Mouse (Mus musculus) E14TG2a.4 (cell line): ENCODE data around the gene Aldh3b1.
A peak's percentile ranks its signal among the peaks of the same experiment; 100 is the strongest.

Experiments
- H3K27me3 ChIP-seq: 2 replicates; pipeline ENCODE4 v1.6.1; 2014; ENCODE audit warnings: low read length, control low read depth; ENCODE audit not compliant: insufficient read depth
- H3K36me3 ChIP-seq: 2 replicates; pipeline ENCODE4 v1.6.1; 2014; ENCODE audit warnings: low read length, control low read depth; ENCODE audit not compliant: insufficient read depth
- H3K4me1 ChIP-seq: replicated peaks from 2 replicates; pipeline ENCODE4 v1.6.1; 2014; ENCODE audit warnings: low read depth, low read length, control low read depth
- H3K4me3 ChIP-seq: replicated peaks from 2 replicates; pipeline ENCODE4 v1.5.1; 2014; ENCODE audit warnings: mild to moderate bottlenecking, low read length
- H3K9me3 ChIP-seq: 2 replicates; pipeline ENCODE4 v1.6.1; 2014; ENCODE audit warnings: low read length, control low read depth
- CTCF ChIP-seq: conservative IDR thresholded peaks from 2 replicates; pipeline ENCODE4 v1.5.1; 2014; ENCODE audit warnings: low read length
- NANOG ChIP-seq: IDR thresholded peaks from 2 replicates; pipeline ENCODE4 v1.6.1; 2014; ENCODE audit warnings: borderline replicate concordance, low read length, mixed read lengths
- POU5F1 ChIP-seq: IDR thresholded peaks from 2 replicates; pipeline ENCODE4 v1.6.1; 2014; ENCODE audit warnings: low read length, borderline replicate concordance

Aldh3b1 gene

DNA sequence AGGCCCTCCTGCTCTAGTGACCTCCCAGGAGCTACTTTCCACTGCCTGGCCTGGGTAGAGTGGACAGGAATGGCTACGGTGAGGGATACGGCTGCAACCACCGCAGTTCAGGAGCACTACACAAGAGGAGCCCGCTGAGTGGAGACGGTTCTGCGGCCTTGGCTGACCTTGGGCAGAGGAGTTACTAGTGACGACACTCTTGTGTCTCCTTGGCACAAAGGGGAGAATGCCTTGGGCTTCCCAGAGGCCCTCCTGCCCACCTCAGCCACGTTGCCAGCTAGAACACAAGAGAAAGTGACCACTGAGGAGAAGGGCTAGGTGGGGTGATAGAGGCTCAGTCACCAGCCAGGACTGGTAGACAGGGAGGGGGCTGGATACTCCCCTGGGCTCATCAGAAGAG, 5.4 kb downstream of the Aldh3b1 start:
- Histone ChIP-seq H3K4me3 (peak overlapping the region; percentile 26; the same call in 1 of the 2 replicates), H3K9me3 (no peaks in the 10 kb centered on the region), H3K27me3 (no peaks in the 10 kb centered on the region), H3K36me3 (no peaks in the 10 kb centered on the region), H3K4me1 (peaks cover 57% of the 10 kb centered on the region)
- TF ChIP-seq NANOG (no peak), POU5F1 (no peak), CTCF (no peak)

DNA sequence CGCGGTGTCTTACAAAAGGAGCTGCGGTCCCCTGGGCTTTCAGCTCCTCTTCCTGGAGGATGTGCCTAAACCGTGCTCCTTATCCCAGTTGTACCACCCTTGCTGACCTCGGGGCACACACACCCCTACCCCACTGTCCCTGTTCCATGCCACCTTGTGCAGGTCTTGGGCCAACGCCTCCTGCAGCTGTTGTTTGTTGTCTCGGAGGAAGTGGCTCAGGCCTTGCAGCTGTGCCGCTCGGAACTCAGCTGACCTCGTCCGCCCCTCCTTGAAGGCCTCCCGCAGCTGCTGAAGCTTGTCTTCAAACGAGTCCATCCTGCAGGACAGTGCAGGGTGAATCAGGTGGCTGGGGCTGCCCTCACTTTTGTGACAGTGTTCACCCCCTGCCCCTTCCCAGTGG, 6.0 kb downstream of the Aldh3b1 start:
- no peaks in the 10 kb centered on the region for H3K9me3 ChIP-seq
- TF ChIP-seq CTCF: no peak
- TF ChIP-seq NANOG: no peak
- no peak for TF ChIP-seq POU5F1

DNA sequence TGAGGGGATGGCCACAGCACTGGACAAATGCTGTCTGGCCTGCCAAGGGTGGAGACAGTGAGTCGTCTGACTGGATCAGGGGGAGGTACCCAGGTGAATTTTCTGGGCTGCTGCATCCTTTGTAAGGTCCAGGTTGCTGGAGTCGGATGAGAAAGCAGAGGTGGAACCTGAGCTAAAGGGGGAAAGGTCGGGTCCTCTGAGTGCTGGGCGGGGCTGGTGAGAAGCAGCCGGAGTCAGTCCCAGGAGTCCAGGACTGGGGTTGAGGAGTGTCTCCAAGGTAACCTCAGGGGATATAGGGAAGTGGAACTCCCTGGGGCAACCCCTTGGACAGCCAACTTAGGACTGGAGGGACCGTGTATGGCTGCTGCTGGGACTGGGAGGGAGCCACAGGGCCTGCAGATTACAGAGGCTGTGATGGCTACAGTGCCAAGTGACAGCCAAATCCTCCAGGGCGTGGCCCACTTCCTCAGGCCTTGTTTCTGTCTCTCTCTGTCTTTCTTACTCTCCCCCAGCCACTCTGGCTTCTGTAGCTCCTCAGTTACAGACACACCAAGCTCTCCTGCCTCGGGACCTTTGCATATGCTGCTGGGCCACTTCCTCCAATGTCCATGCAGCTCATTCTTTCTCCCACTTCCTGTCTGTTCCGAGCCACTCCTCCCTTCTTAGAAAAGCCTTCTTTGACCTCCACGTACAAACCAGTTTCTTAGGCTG, 6.8 kb downstream of the Aldh3b1 start:
- TF ChIP-seq CTCF: no peak
- no peak for TF ChIP-seq POU5F1
- no peak for TF ChIP-seq NANOG
- Histone ChIP-seq H3K36me3 (no peaks in the 10 kb centered on the region), H3K4me1 (peaks cover 63% of the 10 kb centered on the region), H3K4me3 (no peak overlapping the region), H3K27me3 (no peaks in the 10 kb centered on the region), H3K9me3 (no peaks in the 10 kb centered on the region)

More for the DNA sequence above, 6.0 kb downstream of the Aldh3b1 start:
- H3K27me3 ChIP-seq: no peaks in the 10 kb centered on the region
- peaks cover 56% of the 10 kb centered on the region for H3K4me1 ChIP-seq
- no peaks in the 10 kb centered on the region for H3K36me3 ChIP-seq
- H3K4me3 ChIP-seq: peak overlapping the region; percentile 26; the same call in 1 of the 2 replicates

DNA sequence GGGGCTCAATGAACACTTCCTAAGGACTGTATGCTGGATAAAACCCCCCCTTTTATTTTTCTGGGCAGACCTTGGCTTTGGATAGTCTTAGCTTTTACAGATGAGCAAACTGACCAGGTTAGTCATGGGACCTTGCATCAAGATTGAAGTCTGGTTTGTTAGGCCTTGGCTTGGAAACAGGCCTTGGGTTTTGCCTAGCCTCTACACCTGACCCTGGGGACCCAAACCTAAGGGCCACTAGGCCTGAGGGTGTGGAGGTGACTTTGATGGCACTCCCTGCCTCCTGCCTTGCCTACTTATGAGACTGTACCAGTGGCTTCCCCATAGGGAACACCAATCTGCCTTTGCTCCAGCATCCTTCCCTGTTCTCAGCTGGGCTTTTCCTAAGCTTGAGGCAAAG, 9.7 kb downstream of the Aldh3b1 start:
- Histone ChIP-seq H3K27me3 (no peaks in the 10 kb centered on the region), H3K9me3 (no peaks in the 10 kb centered on the region), H3K36me3 (peaks cover 6% of the 10 kb centered on the region; the same call in 1 of the 2 replicates), H3K4me3 (no peak overlapping the region), H3K4me1 (peaks cover 70% of the 10 kb centered on the region)
- no peak for TF ChIP-seq CTCF
- TF ChIP-seq POU5F1: no peak

DNA sequence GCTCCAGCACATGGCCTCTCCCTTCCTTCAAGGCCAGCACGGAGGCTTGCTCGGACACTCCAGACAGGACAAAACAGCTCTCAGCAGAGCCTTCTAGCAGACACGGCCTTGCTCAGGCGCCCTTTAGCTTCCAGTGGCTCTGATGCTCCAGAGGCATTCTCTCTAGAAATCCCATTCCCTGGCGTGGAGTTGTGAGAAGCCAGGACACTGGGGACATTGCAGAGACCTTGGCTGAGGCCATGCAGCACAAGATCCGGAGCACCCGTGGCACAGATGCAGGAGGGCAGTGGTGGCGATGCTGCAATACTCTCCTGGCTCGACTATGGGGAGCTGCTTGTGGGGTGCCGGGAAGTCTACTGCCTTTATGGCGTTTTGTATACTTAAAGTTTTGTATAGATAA, 12.9 kb downstream of the Aldh3b1 start:
- Histone ChIP-seq H3K27me3 (no peaks in the 10 kb centered on the region), H3K4me1 (peaks cover 54% of the 10 kb centered on the region), H3K4me3 (no peak overlapping the region), H3K36me3 (peaks cover 13% of the 10 kb centered on the region), H3K9me3 (no peaks in the 10 kb centered on the region)
- TF ChIP-seq POU5F1 (no peak), NANOG (no peak), CTCF (no peak)

DNA sequence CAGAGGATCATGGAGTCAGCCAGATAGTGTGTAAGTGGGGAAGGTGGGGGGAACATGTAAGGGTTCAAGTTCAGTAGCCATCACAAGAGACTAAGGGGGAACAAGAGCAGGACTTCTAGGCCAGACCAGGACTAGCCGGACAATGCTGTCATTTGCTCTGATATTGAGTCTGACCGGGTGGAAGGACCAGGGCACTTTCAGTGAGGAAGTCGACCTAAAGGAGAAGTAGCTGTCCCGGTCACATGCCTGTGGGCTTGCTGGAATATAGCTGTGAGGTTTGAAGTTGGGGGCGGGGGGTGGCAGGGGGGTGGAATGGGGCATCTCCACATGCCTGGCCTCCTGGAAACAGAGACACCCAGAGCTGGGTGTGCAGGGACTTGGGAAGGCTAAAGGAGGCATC, 15.1 kb downstream of the Aldh3b1 start:
- Histone ChIP-seq H3K4me1 (peaks cover 60% of the 10 kb centered on the region), H3K36me3 (peaks cover 34% of the 10 kb centered on the region), H3K4me3 (no peak overlapping the region), H3K9me3 (no peaks in the 10 kb centered on the region), H3K27me3 (no peaks in the 10 kb centered on the region)
- TF ChIP-seq NANOG (no peak), CTCF (no peak), POU5F1 (no peak)

- peak overlapping the region; percentile 90 for H3K4me3 ChIP-seq
- TF ChIP-seq CTCF: no peak
- TF ChIP-seq NANOG: no peak
- no peak for TF ChIP-seq POU5F1
Measured at GRCm38 (mm10) chr19:3913692-3914091, 15.9 kb downstream of the Aldh3b1 start.

GRCm38 (mm10) chr19:3912337-3913204, 17.0 kb downstream of the Aldh3b1 start, which contains the start of gene Ndufs8:
Gene Ndufs8 (minus strand): TSS chr19:3912774.
- TF ChIP-seq CTCF (peak; percentile 33), POU5F1 (no peak), NANOG (no peak)
- Histone ChIP-seq H3K27me3 (peaks cover under 1% of the 10 kb centered on the region; the same call in 1 of the 2 replicates), H3K36me3 (peaks cover 53% of the 10 kb centered on the region), H3K4me3 (peak within 1 kb of the TSS; percentile 90), H3K4me1 (peaks cover 49% of the 10 kb centered on the region), H3K9me3 (no peaks in the 10 kb centered on the region)

More at GRCm38 (mm10) chr19:3913692-3914091, 15.9 kb downstream of the Aldh3b1 start:
- peaks cover 42% of the 10 kb centered on the region for H3K36me3 ChIP-seq
- H3K4me1 ChIP-seq: peaks cover 52% of the 10 kb centered on the region
- no peaks in the 10 kb centered on the region for H3K9me3 ChIP-seq
- H3K27me3 ChIP-seq: no peaks in the 10 kb centered on the region
